Mouse (Mus musculus) gonadal fat pad, adult 2 months (tissue): ENCODE results near the gene Bsg. TPM values are rescaled to one million over a fixed set of nuclear protein-coding genes. Genes with fewer than 3 reads are reported as not detected.
"Not testable (repeated sequence)": the region's sequence is repeated elsewhere in the genome, so short reads cannot be mapped to it uniquely, and the experiment has no call there.

Experiments used
- DNase-seq: peaks from one replicate; pipeline ENCODE4 v3.0.0-alpha.2; 2012; ENCODE audit warnings: low read depth
- polyA plus RNA-seq: library from polyadenylated mRNA; depleted of rRNA; stranded (reverse); fragments of >200 nt; gene quantifications from 2 replicates; pipeline ENCODE4 v1.2.3, GENCODE M21; 2012

The Bsg gene
- polyA plus RNA-seq, 1 experiment = 595 TPM

- DNase-seq = no peak
Observed at GRCm38 (mm10) chr10:79732500-79732899, 28.2 kb downstream of the Bsg start.

- no peak for DNase-seq
Observed at GRCm38 (mm10) chr10:79733847-79734246, 29.6 kb downstream of the Bsg start.

- DNase-seq = no peak
Observed at GRCm38 (mm10) chr10:79735361-79735760, 31.1 kb downstream of the Bsg start.

- no peak for DNase-seq
Observed at GRCm38 (mm10) chr10:79736706-79737105, 32.4 kb downstream of the Bsg start.

DNA sequence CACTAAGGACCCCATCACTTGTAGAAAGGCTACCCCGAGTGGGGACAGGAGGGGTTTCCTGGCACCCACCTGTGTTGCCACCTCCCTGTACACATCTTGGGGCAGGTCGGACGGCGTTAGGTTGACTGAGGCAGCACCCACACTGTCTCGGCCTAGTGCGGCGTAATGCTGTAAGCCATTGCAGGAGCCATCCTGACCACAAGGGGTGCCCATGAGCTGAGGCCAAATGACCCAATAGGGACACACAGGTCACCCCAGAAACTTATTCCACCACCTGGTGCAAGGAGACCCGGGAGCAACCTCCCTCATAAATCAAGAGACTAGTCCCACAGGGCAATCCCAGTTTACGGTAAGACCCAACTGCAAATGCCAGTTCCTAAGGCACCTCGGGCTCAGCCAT, 34.0 kb downstream of the Bsg start:
- DNase-seq = no peak

- DNase-seq = no peak
Observed at GRCm38 (mm10) chr10:79739234-79739633, 34.9 kb downstream of the Bsg start.

GRCm38 (mm10) chr10:79740863-79741262, 36.6 kb downstream of the Bsg start:
- DNase-seq = no peak

- DNase-seq = no peak
Observed at GRCm38 (mm10) chr10:79743161-79743560, 38.9 kb downstream of the Bsg start.

- DNase-seq = no peak
Observed at GRCm38 (mm10) chr10:79743650-79744365, 39.5 kb downstream of the Bsg start.

DNA sequence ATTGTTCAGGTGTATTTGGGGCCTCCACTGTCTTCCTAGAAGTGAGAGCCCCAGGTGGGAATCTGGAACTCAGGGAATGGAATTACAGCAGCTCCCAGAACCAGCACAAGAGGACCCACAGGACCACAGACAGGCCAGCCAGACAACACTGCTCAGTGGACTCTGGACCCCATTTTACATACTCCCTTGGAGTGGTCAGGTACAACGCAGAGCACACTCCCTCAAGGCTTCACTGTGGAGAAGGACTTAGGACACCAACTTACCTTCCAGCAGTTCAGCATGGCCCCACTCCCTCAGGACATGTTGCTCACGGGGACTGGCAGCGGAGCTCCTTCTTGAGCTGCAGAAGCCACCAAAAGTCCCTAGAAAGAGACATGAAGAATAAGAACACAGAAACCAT, 41.1 kb downstream of the Bsg start:
- DNase-seq = no peak

DNA sequence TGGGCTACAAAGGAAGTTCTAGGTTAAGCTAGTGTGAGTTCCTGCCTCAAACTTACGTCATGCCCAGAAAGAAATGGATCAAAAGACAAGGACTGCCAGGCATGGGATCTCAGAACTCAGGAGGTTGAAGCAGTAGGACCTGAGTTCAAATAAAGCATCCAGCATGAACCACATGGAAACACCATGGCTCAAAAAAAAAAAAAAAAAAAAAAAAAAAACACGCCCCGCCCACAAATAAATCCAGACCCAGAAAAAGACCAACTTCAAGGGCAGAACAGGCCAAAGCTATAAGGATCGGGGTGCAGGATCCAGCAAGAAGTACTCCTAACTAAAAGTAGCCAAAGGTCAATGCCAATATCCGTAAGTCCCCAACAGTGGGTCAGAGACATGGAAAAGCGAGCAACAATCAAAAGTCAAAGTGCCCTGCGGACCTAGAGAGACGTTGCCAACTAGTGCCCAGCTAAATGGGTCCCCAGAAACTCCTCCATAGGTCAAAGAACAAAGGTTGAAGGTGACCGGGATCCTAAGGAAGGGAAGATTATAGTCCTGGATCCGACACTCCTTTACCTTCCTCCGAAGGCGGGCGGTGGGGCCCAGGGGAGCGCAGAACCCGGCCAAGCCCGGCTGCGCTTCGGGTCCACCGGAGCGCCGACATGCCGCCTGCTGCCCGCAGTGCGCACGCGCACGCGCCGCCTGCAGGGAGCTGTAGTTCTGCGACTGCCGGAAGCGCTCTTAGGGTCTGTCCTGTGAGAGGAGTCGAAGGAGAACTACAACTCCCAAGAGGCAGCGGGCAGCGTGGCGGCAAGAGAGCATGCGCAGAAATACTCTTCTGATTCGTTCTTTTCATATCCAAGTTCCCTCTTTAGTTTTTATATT, 41.8 kb downstream of the Bsg start, which contains the start of gene Polrmt:
Gene Polrmt (minus strand): TSS at position 684 of the 876 bp plus-strand sequence.
- peak; percentile 71 for DNase-seq

DNA sequence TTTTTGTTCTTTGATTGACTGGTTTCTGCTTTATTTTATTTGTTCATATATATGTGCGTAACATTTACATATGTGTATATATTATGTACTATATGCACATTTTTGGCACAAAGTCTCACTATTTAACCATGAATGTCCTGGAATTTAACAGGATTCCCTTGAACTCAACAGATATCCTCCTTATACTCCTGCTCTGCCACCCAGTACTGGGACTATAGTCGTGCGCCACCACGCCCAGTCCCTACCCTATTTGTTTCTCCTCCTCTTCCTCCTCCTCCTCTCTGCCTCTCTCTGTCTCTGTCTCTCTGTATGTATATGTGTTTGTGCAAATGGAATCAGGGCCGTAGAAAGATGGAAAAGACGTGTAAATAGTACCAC, 42.5 kb downstream of the Bsg start:
- DNase-seq = no peak

- no peak for DNase-seq
Observed at GRCm38 (mm10) chr10:79748496-79748895, 44.2 kb downstream of the Bsg start.

- no peak for DNase-seq
Observed at GRCm38 (mm10) chr10:79754856-79755516, 50.7 kb downstream of the Bsg start, which contains the start of gene Fgf22. Gene Fgf22 (plus strand): TSS chr10:79755076.

- DNase-seq = no peak
Observed at GRCm38 (mm10) chr10:79755854-79756253, 51.6 kb downstream of the Bsg start.

DNA sequence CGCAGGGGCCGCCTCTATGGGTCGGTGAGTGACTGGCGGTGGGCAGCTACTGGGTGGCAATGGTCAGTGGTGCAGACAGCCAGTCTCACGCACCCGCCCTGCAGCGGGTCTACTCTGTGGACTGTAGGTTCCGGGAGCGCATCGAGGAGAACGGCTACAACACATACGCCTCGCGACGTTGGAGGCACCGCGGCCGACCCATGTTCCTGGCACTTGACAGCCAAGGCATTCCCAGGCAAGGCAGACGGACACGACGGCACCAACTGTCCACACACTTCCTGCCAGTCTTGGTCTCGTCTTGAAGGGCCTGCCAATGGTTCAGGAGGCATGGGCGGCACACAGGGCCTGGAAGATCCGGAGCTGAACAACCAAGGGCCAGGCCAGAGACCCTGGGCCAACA, 52.4 kb downstream of the Bsg start:
- no peak for DNase-seq

GRCm38 (mm10) chr10:79759675-79760074, 55.4 kb downstream of the Bsg start:
- not testable (repeated sequence) for DNase-seq

DNA sequence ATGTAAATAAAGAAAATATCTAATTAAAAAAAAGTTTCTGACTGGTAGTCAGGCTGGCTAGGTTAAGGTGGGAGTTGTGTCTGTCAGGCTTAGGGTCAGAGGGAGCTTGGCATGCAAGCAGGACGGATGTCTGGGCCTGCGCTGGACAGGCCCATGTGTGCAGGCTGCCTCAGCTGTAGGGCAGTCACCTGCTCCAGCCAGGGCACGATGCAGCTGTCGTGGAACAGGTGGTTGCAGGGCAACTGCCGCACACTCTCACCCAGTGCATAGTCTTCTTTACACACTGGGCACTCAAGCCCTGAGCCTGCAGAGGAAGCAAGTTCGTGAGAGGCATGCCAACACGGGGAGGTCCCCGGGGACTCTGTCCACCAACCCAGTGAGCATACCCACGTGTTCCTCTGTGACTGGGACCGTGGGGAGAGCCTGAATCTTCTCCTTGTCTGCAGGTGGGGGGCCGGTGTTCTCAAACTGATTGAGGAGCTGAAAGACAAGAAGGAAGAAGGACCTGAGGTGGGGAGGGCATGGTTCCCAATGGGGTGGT, 56.4 kb downstream of the Bsg start:
- DNase-seq = no peak
